40 mouse cellular contexts compared by ENCODE assay signal in genomic region chr9:106641346-106641745, GRCm38 (mm10). TPM values are rescaled to one million over a fixed set of nuclear protein-coding genes. Genes with fewer than 3 reads are reported as not detected.
"Had no signal": no experiment of that assay in that cellular context is flagged by ENCODE, and none has a peak within 500 bp of the region (broad histone marks: within the 10 kb centered on the region; RNA-seq: fewer than 3 reads in every experiment).

No protein-coding gene starts in this region.

- DNase-seq: gastrocnemius, postnatal 14 days; gastrocnemius, postnatal 36 days; heart, adult 11 months; heart, adult 2 months; heart, postnatal 14 days; heart, postnatal 36 days; kidney, adult 11 months; kidney, adult 2 months; kidney, postnatal 10 days; layer of hippocampus, adult 9-11 months; liver; liver, embryonic 13.5 days had no signal

- H3K27me3 ChIP-seq: heart, embryonic 15.5 days; hindbrain, embryonic 13.5 days; hindbrain, embryonic 15.5 days; liver, embryonic 13.5 days; liver, embryonic 15.5 days had no signal

- H3K9me3 ChIP-seq: heart, embryonic 13.5 days; heart, embryonic 15.5 days; hindbrain, embryonic 13.5 days; hindbrain, embryonic 15.5 days; limb, embryonic 10.5 days; limb, embryonic 12.5 days; liver, embryonic 13.5 days; liver, embryonic 15.5 days had no signal

- H3K9ac ChIP-seq: heart, embryonic 13.5 days; heart, embryonic 15.5 days; hindbrain, embryonic 13.5 days; hindbrain, embryonic 15.5 days; limb, embryonic 12.5 days; liver, embryonic 13.5 days; liver, embryonic 15.5 days had no signal

- H3K4me2 ChIP-seq: heart, embryonic 11.5 days; heart, embryonic 13.5 days; heart, embryonic 15.5 days; hindbrain, embryonic 13.5 days; hindbrain, embryonic 15.5 days; limb, embryonic 12.5 days; liver, embryonic 11.5 days; liver, embryonic 13.5 days; liver, embryonic 15.5 days had no signal

- ATAC-seq: hindbrain, postnatal 0 days; intestine, embryonic 16.5 days had no signal

- H3K27ac ChIP-seq: heart, adult 2 months; heart, embryonic 13.5 days; heart, embryonic 15.5 days; hindbrain, embryonic 13.5 days; hindbrain, embryonic 15.5 days; hindbrain, postnatal 0 days; limb, embryonic 10.5 days; limb, embryonic 12.5 days; liver, embryonic 13.5 days; liver, embryonic 15.5 days had no signal

- H3K4me1 ChIP-seq: heart, embryonic 15.5 days; hindbrain, embryonic 13.5 days; hindbrain, embryonic 15.5 days; limb, embryonic 10.5 days; limb, embryonic 12.5 days; liver, embryonic 13.5 days had no signal

- H3K4me3 ChIP-seq: heart, adult 2 months; heart, embryonic 13.5 days; heart, embryonic 15.5 days; hindbrain, embryonic 13.5 days; hindbrain, embryonic 15.5 days; limb, embryonic 10.5 days; limb, embryonic 12.5 days; liver, embryonic 13.5 days; liver, embryonic 15.5 days had no signal

- H3K36me3 ChIP-seq: heart, embryonic 13.5 days; heart, embryonic 15.5 days; hindbrain, embryonic 13.5 days; hindbrain, embryonic 15.5 days; limb, embryonic 10.5 days; limb, embryonic 12.5 days; liver, embryonic 13.5 days; liver, embryonic 15.5 days had no signal

RNA-seq across cellular contexts. Expression of gene Grm2, which starts 14.5 kb away (rescaled TPM):
- total RNA-seq: gastrocnemius, adult 18-20 months; gastrocnemius, adult 8-10 months; gastrocnemius, postnatal 14 days; gastrocnemius, postnatal 36 days; heart, adult 2 months; heart, postnatal 14 days; heart, postnatal 36 days; hematopoietic stem cell, adult 5-6 weeks had no signal
- polyA plus RNA-seq: gonadal fat pad, adult 2 months; heart, adult 2 months; heart, embryonic 11.5 days; heart, embryonic 13.5 days; heart, embryonic 15.5 days; heart, postnatal 0 days; intestine, embryonic 14.5 days; intestine, embryonic 16.5 days; kidney, adult 2 months; kidney, embryonic 14.5 days; kidney, embryonic 16.5 days; limb, embryonic 10.5 days; limb, embryonic 12.5 days; liver, embryonic 11.5 days; liver, embryonic 13.5 days; liver, embryonic 15.5 days had no signal

RNA-seq across cellular contexts. Expression of gene Iqcf6, which starts 15.0 kb away (rescaled TPM):
- total RNA-seq: gastrocnemius, adult 18-20 months; gastrocnemius, adult 8-10 months; gastrocnemius, postnatal 14 days; gastrocnemius, postnatal 36 days; heart, adult 2 months; heart, postnatal 14 days; heart, postnatal 36 days; hematopoietic stem cell, adult 5-6 weeks; hindbrain, postnatal 0 days; layer of hippocampus, adult 18-20 months; layer of hippocampus, adult 8-10 months; layer of hippocampus, postnatal 14 days; left cerebral cortex, adult 8-10 months; left cerebral cortex, postnatal 10 days; left cerebral cortex, postnatal 36 days had no signal
- polyA plus RNA-seq: gonadal fat pad, adult 2 months; heart, adult 2 months; heart, embryonic 11.5 days; heart, embryonic 13.5 days; heart, embryonic 15.5 days; heart, postnatal 0 days; hindbrain, embryonic 11.5 days; hindbrain, embryonic 13.5 days; hindbrain, embryonic 15.5 days; hindbrain, postnatal 0 days; intestine, embryonic 14.5 days; intestine, embryonic 16.5 days; kidney, adult 2 months; kidney, embryonic 14.5 days; kidney, embryonic 16.5 days; large intestine, adult 2 months; limb, embryonic 10.5 days; limb, embryonic 12.5 days; limb, embryonic 14.5 days; liver, embryonic 11.5 days; liver, embryonic 13.5 days; liver, embryonic 15.5 days had no signal
